Mouse (Mus musculus) olfactory bulb, adult 2 months (tissue): ENCODE data around the gene Sufu.

Source experiments
- CTCF ChIP-seq: fragments of 200-500 bp; IDR thresholded peaks from 2 replicates; pipeline ENCODE4 v1.5.1; 2012; ENCODE audit warnings: low read depth, mild to moderate bottlenecking, low read length, moderate library complexity; ENCODE audit not compliant: insufficient read depth
- POLR2A ChIP-seq: fragments of 200-500 bp; IDR thresholded peaks from 2 replicates; pipeline ENCODE4 v1.6.1; 2012; ENCODE audit warnings: mild to moderate bottlenecking, low read depth, low read length, moderate library complexity; ENCODE audit not compliant: insufficient read depth

GRCm38 (mm10) chr19:46538213-46538612 lies 141.5 kb downstream of the Sufu start:
- no peak for TF ChIP-seq CTCF
- TF ChIP-seq POLR2A: no peak
